Mouse (Mus musculus): ENCODE measurements around the gene Lims1. TPM values are rescaled to one million over a fixed set of nuclear protein-coding genes. Genes with fewer than 3 reads are reported as not detected.
A peak's percentile ranks its signal among the peaks of the same experiment; 100 is the strongest.

Gene Lims1
- polyA plus RNA-seq, 1 experiment from 2014 or later: 83.8 TPM

DNA sequence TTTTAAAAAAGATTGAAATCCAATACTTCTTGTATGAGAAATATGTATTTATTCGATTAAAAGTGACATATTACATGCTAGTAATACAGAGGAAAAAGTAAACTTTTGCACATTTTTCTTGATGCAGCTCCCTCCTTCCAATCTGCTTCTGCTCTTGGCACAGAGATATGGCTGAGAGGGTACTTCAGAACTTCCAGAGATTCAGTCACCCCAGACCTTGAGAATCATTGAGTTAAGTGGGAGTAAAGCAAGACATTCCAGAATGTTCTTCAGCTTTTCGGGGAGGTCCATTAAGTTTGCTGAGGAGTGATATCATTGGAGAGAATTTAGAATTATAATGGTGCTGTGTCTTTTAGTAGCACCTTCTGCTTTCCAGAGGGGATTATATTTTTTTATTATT lies 72.5 kb downstream of the Lims1 start:
- Histone ChIP-seq H3K9me3 (replicated peaks; ENCODE audit: control insufficient read depth, low read length) (no peaks in the 10 kb centered on the region), H3K36me3 (ENCODE audit: control insufficient read depth, insufficient read depth) (peaks cover 6% of the 10 kb centered on the region; the same call in 1 of the 2 replicates), H3K9ac (ENCODE audit: low read depth, low read length) (no peak overlapping the region), H3K4me1 (ENCODE audit: control insufficient read depth, low read depth, low read length) (peaks cover 29% of the 10 kb centered on the region), H3K4me3 (ENCODE audit: low read depth, low read length) (no peak overlapping the region), H3K27ac (ENCODE audit: low read length) (no peak overlapping the region), H3K4me2 (ENCODE audit: low read depth, low read length) (no peak overlapping the region), H3K27me3 (ENCODE audit: control insufficient read depth, insufficient read depth, low read depth, low read length) (no peaks in the 10 kb centered on the region)
- ATAC-seq (ENCODE audit: low read depth): no peak
- WGBS (ENCODE audit: insufficient replicate concordance): 79% methylated on average over 2 of the region's 2 CpGs

GRCm38 (mm10) chr10:58396600-58396999 lies 73.3 kb downstream of the Lims1 start:
- ATAC-seq (ENCODE audit: low read depth): no peak
- no peak overlapping the region for H3K27ac ChIP-seq (ENCODE audit: low read length)
- H3K9me3 ChIP-seq (replicated peaks; ENCODE audit: control insufficient read depth, low read length): no peaks in the 10 kb centered on the region
- no peak overlapping the region for H3K4me3 ChIP-seq (ENCODE audit: low read depth, low read length)
- no peak overlapping the region for H3K9ac ChIP-seq (ENCODE audit: low read depth, low read length)
- peaks cover 10% of the 10 kb centered on the region for H3K36me3 ChIP-seq (ENCODE audit: control insufficient read depth, insufficient read depth)
- H3K4me1 ChIP-seq (ENCODE audit: control insufficient read depth, low read depth, low read length): peaks cover 26% of the 10 kb centered on the region
- no peak overlapping the region for H3K4me2 ChIP-seq (ENCODE audit: low read depth, low read length)
- WGBS (ENCODE audit: insufficient replicate concordance): 80% methylated on average over 3 of the region's 3 CpGs
- no peaks in the 10 kb centered on the region for H3K27me3 ChIP-seq (ENCODE audit: control insufficient read depth, insufficient read depth, low read depth, low read length)

DNA sequence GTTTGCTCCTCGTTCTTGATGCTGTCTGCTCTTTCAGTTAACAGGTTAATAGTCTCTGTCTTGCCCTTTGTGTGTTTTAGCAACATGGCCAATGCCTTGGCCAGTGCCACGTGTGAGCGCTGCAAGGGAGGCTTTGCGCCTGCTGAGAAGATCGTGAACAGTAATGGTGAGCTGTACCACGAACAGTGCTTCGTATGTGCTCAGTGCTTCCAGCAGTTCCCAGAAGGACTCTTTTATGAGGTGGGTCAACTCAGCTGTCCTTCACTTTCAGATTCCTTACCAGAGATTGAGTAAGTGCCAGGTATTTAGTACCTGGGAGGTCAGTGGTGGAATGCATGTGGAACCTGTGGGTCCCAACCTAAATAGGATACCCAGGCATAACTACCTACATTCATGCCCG lies 75.7 kb downstream of the Lims1 start:
- WGBS (ENCODE audit: insufficient replicate concordance): 86% methylated on average over 8 of the region's 8 CpGs
- no peak for ATAC-seq (ENCODE audit: low read depth)
- peaks cover 19% of the 10 kb centered on the region for H3K36me3 ChIP-seq (ENCODE audit: control insufficient read depth, insufficient read depth)
- no peak overlapping the region for H3K27ac ChIP-seq (ENCODE audit: low read length)
- H3K4me1 ChIP-seq (ENCODE audit: control insufficient read depth, low read depth, low read length): peaks cover 8% of the 10 kb centered on the region
- H3K27me3 ChIP-seq (ENCODE audit: control insufficient read depth, insufficient read depth, low read depth, low read length): no peaks in the 10 kb centered on the region
- H3K9ac ChIP-seq (ENCODE audit: low read depth, low read length): no peak overlapping the region
- no peaks in the 10 kb centered on the region for H3K9me3 ChIP-seq (replicated peaks; ENCODE audit: control insufficient read depth, low read length)
- H3K4me3 ChIP-seq (ENCODE audit: low read depth, low read length): no peak overlapping the region
- no peak overlapping the region for H3K4me2 ChIP-seq (ENCODE audit: low read depth, low read length)

DNA sequence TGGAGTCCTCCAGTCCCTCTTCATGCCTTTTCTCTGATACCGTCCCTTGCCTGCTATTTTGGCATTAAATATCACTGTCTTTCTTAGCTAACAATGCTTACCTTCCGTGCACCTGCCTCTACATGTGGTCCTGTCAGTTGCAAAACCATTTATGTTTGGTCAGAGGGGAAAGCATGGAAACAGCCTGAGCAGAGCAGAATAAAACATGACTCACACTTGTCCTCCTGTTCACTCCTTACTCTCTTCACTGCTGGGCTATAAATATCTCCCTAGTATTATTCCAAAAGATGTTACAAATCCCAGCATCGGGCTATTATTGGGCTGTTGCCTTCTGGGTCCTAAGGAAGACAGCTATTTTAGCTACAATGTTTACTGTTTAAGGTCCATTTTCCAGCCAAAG lies 78.6 kb downstream of the Lims1 start:
- Histone ChIP-seq H3K4me2 (ENCODE audit: low read depth, low read length) (no peak overlapping the region), H3K36me3 (ENCODE audit: control insufficient read depth, insufficient read depth) (peaks cover 23% of the 10 kb centered on the region), H3K27ac (ENCODE audit: low read length) (no peak overlapping the region), H3K27me3 (ENCODE audit: control insufficient read depth, insufficient read depth, low read depth, low read length) (no peaks in the 10 kb centered on the region), H3K9me3 (replicated peaks; ENCODE audit: control insufficient read depth, low read length) (no peaks in the 10 kb centered on the region), H3K9ac (ENCODE audit: low read depth, low read length) (no peak overlapping the region), H3K4me3 (ENCODE audit: low read depth, low read length) (no peak overlapping the region), H3K4me1 (ENCODE audit: control insufficient read depth, low read depth, low read length) (peaks cover 17% of the 10 kb centered on the region)
- no peak for ATAC-seq (ENCODE audit: low read depth)
- WGBS (ENCODE audit: insufficient replicate concordance): 76% methylated on average over 3 of the region's 3 CpGs

DNA sequence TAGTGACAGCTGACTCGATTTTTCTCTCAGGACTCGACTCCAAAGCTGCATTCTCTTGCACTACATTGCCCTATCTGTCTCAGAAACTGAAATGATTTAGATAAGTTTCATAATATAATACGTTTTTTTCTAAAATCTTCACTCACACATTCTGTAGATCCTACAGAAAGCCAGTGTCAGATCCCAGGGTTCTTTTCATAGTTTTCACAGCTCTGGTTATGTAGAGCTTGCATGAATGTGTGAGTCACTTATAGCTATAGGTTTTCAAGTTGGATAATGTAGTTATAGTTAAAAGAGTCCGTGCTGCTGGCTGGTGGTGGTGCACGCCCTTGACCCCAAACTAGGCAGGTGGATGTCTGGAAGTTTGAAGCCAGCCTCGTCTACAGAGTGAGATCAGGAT lies 81.4 kb downstream of the Lims1 start:
- no peak overlapping the region for H3K4me2 ChIP-seq (ENCODE audit: low read depth, low read length)
- H3K27ac ChIP-seq (ENCODE audit: low read length): peak overlapping the region; percentile 69; the same call in 1 of the 2 replicates
- no peaks in the 10 kb centered on the region for H3K27me3 ChIP-seq (ENCODE audit: control insufficient read depth, insufficient read depth, low read depth, low read length)
- H3K9me3 ChIP-seq (replicated peaks; ENCODE audit: control insufficient read depth, low read length): no peaks in the 10 kb centered on the region
- H3K4me3 ChIP-seq (ENCODE audit: low read depth, low read length): no peak overlapping the region
- peaks cover 29% of the 10 kb centered on the region for H3K36me3 ChIP-seq (ENCODE audit: control insufficient read depth, insufficient read depth)
- H3K4me1 ChIP-seq (ENCODE audit: control insufficient read depth, low read depth, low read length): peaks cover 17% of the 10 kb centered on the region
- no peak for ATAC-seq (ENCODE audit: low read depth)
- WGBS (ENCODE audit: insufficient replicate concordance): 69% methylated on average over 6 of the region's 6 CpGs
- no peak overlapping the region for H3K9ac ChIP-seq (ENCODE audit: low read depth, low read length)

GRCm38 (mm10) chr10:58405285-58405948 lies 82.2 kb downstream of the Lims1 start:
- Histone ChIP-seq H3K9me3 (replicated peaks; ENCODE audit: control insufficient read depth, low read length) (no peaks in the 10 kb centered on the region), H3K4me1 (ENCODE audit: control insufficient read depth, low read depth, low read length) (peaks cover 17% of the 10 kb centered on the region), H3K4me3 (ENCODE audit: low read depth, low read length) (no peak overlapping the region), H3K36me3 (ENCODE audit: control insufficient read depth, insufficient read depth) (peaks cover 37% of the 10 kb centered on the region), H3K27ac (ENCODE audit: low read length) (peak overlapping the region; percentile 69), H3K9ac (ENCODE audit: low read depth, low read length) (no peak overlapping the region), H3K4me2 (ENCODE audit: low read depth, low read length) (0 out of 2 replicates have a peak overlapping the region, but pooled peaks have one; percentile 0), H3K27me3 (ENCODE audit: control insufficient read depth, insufficient read depth, low read depth, low read length) (no peaks in the 10 kb centered on the region)
- WGBS (ENCODE audit: insufficient replicate concordance): 15% methylated on average over 4 of the region's 4 CpGs
- peak; percentile 71 for ATAC-seq (ENCODE audit: low read depth)

GRCm38 (mm10) chr10:58405949-58406305 lies 82.7 kb downstream of the Lims1 start:
- peak; percentile 43 for ATAC-seq (ENCODE audit: low read depth)
- Histone ChIP-seq H3K4me1 (ENCODE audit: control insufficient read depth, low read depth, low read length) (peaks cover 17% of the 10 kb centered on the region), H3K36me3 (ENCODE audit: control insufficient read depth, insufficient read depth) (peaks cover 40% of the 10 kb centered on the region), H3K9ac (ENCODE audit: low read depth, low read length) (no peak overlapping the region), H3K4me3 (ENCODE audit: low read depth, low read length) (no peak overlapping the region), H3K4me2 (ENCODE audit: low read depth, low read length) (no peak overlapping the region), H3K27ac (ENCODE audit: low read length) (peak overlapping the region; percentile 69), H3K9me3 (replicated peaks; ENCODE audit: control insufficient read depth, low read length) (no peaks in the 10 kb centered on the region), H3K27me3 (ENCODE audit: control insufficient read depth, insufficient read depth, low read depth, low read length) (no peaks in the 10 kb centered on the region)
- 35% methylated on average over 2 of the region's 2 CpGs for WGBS (ENCODE audit: insufficient replicate concordance)

- Histone ChIP-seq H3K36me3 (ENCODE audit: control insufficient read depth, insufficient read depth) (peaks cover 56% of the 10 kb centered on the region), H3K4me3 (ENCODE audit: low read depth, low read length) (no peak overlapping the region), H3K4me1 (ENCODE audit: control insufficient read depth, low read depth, low read length) (peaks cover 14% of the 10 kb centered on the region), H3K27ac (ENCODE audit: low read length) (peak overlapping the region; percentile 83), H3K27me3 (ENCODE audit: control insufficient read depth, insufficient read depth, low read depth, low read length) (no peaks in the 10 kb centered on the region), H3K4me2 (ENCODE audit: low read depth, low read length) (peak overlapping the region; percentile 7; the same call in 1 of the 2 replicates), H3K9ac (ENCODE audit: low read depth, low read length) (no peak overlapping the region; the same call in 1 of the 2 replicates), H3K9me3 (replicated peaks; ENCODE audit: control insufficient read depth, low read length) (no peaks in the 10 kb centered on the region)
- ATAC-seq (ENCODE audit: low read depth): peak; percentile 98
- WGBS (ENCODE audit: insufficient replicate concordance): 29% methylated on average over 4 of the region's 4 CpGs
Measured at GRCm38 (mm10) chr10:58412331-58412730, 89.1 kb downstream of the Lims1 start.

GRCm38 (mm10) chr10:58412852-58413251 lies 89.6 kb downstream of the Lims1 start:
- Histone ChIP-seq H3K27ac (ENCODE audit: low read length) (peak overlapping the region; percentile 83), H3K36me3 (ENCODE audit: control insufficient read depth, insufficient read depth) (peaks cover 60% of the 10 kb centered on the region), H3K4me3 (ENCODE audit: low read depth, low read length) (no peak overlapping the region), H3K9ac (ENCODE audit: low read depth, low read length) (no peak overlapping the region; the same call in 1 of the 2 replicates), H3K27me3 (ENCODE audit: control insufficient read depth, insufficient read depth, low read depth, low read length) (no peaks in the 10 kb centered on the region), H3K9me3 (replicated peaks; ENCODE audit: control insufficient read depth, low read length) (no peaks in the 10 kb centered on the region), H3K4me1 (ENCODE audit: control insufficient read depth, low read depth, low read length) (peaks cover 14% of the 10 kb centered on the region), H3K4me2 (ENCODE audit: low read depth, low read length) (no peak overlapping the region)
- ATAC-seq (ENCODE audit: low read depth): peak; percentile 62
